ENCODE assay signal across 8 mouse cellular contexts in the genomic region with DNA sequence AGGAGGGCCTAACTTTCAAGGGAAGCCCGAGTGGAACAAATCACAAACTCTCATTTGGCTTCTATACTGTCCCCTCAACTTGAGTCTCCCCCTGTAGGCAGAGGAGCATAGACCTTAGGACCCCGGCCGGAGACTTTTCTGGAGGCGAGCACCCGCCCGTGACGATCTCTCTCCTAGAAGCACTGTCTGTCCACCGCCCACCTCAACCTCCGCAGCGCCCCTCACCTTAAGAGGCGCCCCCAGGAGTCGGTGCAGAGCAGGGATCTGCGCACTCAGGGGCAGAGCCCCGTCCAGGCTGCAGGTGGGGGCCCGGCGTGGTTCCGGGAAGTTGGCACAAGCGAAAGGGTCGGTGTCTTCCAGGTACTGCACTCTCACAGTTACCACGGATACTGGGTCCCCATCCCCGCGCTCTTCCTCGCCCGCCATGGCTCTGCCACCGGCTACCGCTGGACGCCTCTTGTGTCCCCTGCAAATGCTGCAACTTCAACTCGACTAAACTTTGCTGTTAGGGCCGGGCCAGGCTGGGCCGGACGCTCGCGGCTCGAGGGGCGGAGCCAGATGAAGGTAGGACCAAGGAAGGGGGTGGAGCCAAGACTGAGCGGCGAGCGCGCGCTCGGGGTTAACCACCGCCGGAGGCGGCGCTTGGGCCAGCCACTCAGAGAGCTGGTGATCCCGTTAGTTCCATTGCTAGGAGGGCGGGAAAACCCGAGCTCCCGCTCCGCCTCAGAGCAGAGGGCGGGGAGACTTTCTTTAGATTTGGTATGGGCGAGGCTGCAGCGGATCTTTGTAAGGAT. TPM values are rescaled to one million over a fixed set of nuclear protein-coding genes. Genes with fewer than 3 reads are reported as not detected.
A peak's percentile ranks its signal among the peaks of the same experiment; 100 is the strongest.
DNase-seq lines count a peak whose midpoint lies in the region; ATAC-seq lines count a peak whose summit lies in the region.

Gene Fhod1, minus strand, starts transcription at position 526 of the 794 bp plus-strand sequence.

- peak; percentile 97 for DNase-seq in MN1 (ENCODE audit: low spot score)
- peak; percentile 89 for DNase-seq in cerebellum, adult 8-10 months
- peak; percentile 98 for DNase-seq in forelimb bud, embryonic 11.5 days (ENCODE audit: low read depth, low spot score)
- DNase-seq in layer of hippocampus, postnatal 10 days (ENCODE audit: low spot score in 2 of 2): peak; percentile 69 to 83
- DNase-seq in lung, postnatal 10 days: peak; percentile 99
- peak; percentile 95 for DNase-seq in ovary, postnatal 36 days (ENCODE audit: low spot score)
- DNase-seq in thymus, postnatal 25 days: peak; percentile 89

- peak; percentile 83 to 89 for ATAC-seq in hematopoietic stem cell, adult 5-6 weeks (replicated peaks in 1 of 2; ENCODE audit: insufficient read depth in 1 of 2, low FRiP score in 2 of 2, low TSS enrichment in 1 of 2, low read depth in 1 of 2, poor library complexity in 2 of 2, severe bottlenecking in 2 of 2)

RNA-seq across cellular contexts. Expression of gene Fhod1, which starts in this region (rescaled TPM):
- 5.1 and 6.4 TPM in 2 replicates for total RNA-seq in hematopoietic stem cell, adult 5-6 weeks (2017)
- 1 to 10 TPM; 3.3 to 3.6 TPM for total RNA-seq in layer of hippocampus, postnatal 10 days (2021)

Comparison
In these comparisons a context has a peak if more than half of its experiments do, and no peak if none do; other contexts are left out.
1. Peak in every context shown above with its lines: DNase-seq and ATAC-seq.